Mouse (Mus musculus) large intestine, adult 2 months (tissue): ENCODE measurements around the gene Fam45a. TPM values are rescaled to one million over a fixed set of nuclear protein-coding genes. Genes with fewer than 3 reads are reported as not detected.

ENCODE experiments used
- DNase-seq: peaks from one replicate; pipeline ENCODE4 v3.0.0-alpha.2; 2012; ENCODE audit warnings: low read depth, low spot score
- whole genome bisulfite sequencing: fragments of 180-500 bp; shearing (Covaris S2); methylation state at CpG from one replicate; pipeline ENCODE4 v1.1.7; 2018; 5-methylcytosine and 5-hydroxymethylcytosine counted together
- polyA plus RNA-seq: library from polyadenylated mRNA; depleted of rRNA; stranded (reverse); fragments of >200 nt; gene quantifications from 2 replicates; pipeline ENCODE4 v1.2.3, GENCODE M21; 2012; rRNA removed

The Fam45a gene
- polyA plus RNA-seq, result 7.0 and 8.5 TPM in 2 replicates

DNA sequence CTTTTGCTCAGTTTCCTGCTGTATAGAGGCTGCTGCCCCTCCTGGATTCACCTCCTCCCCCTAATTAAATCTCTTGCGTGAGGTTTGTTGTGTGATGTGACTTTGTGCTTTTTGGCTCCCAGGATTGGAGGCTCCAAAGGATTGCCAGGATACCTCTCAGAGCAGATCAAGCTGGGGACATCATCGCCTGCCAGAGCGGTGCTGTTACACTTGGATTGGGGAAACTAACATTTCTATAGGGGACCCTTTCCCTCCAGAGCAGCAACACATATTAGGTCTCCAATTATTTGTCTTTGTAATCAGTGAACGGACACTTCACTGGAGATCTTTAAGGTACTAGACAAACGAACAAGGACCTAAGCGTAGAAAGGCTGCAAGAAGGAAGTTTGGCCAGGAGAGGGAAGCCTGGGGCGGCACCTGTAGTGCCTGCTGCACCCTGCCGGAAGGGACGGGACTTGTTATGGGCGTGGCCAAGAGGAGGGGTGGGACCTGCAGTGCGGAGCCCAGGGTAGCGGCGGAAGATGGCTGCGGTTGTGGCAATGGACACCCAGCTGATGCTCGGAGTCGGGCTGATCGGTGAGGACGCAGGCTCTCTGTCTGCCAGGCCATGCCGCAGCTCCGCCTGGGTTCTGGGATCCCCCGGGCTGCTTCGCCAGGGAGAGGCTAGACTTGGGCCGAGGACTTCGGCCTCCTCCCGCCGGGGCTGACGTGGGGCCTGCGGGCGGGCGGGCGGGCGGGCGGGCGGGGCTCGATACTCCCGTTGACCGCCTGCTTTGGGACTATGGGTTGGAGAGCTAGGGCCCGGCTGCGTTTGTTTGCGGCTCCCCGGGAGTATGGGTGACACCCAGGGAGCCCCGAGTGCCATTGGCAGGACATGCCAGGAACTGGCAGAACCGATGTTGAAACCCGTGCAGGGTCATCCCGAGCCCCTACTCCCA lies at the start of gene Fam45a:
Fam45a (plus strand) TSS at position 488 of the 938 bp plus-strand sequence.
- 3% methylated on average over 45 of the region's 45 CpGs for WGBS
- DNase-seq, result peak; percentile 78

DNA sequence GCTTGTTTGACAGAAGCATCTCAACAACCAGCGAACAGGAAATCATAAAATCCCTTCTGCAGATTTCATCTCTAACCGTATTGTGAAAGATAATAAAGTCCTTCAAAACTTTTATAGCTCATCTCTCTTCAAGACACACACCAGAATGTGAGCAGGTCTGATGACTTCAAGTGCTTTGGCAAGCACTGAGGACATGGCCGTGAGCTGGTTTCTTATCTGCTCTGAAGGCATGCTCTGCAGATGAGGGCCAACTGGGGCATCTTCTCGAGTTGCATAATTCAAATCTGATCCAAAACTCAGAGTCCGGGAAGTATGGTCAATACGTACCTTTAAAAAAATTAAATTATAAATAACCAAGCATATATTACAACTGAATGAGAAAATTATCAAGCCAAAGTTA lies 38.0 kb upstream of the Fam45a start:
- DNase-seq, result no peak
- WGBS, result 74% methylated on average over 6 of the region's 6 CpGs

- no peak for DNase-seq
- WGBS, result 64% methylated on average over 3 of the region's 3 CpGs
Measured at GRCm38 (mm10) chr19:60782034-60782433, 29.4 kb upstream of the Fam45a start.

DNA sequence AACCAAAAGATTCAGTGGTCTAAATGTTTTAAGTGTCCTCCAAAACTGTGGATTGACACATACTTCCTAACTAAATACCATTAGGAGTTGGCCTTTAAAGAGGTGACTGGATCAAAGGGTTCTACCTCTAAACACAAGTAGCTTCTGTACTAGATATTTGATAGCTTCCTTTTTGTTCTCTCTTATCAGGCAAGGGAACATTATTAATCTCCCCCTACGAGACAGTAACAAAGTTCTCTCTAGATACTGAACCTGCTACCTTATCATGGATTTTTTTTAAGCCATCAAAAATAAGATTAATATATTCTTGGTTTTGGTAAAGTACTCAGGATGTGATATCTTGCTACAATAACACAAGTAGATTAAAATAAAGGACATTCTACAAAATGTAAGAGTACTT lies 26.7 kb upstream of the Fam45a start:
- DNase-seq, result no peak
- WGBS, result 36% methylated on average over 1 of the region's 1 CpGs

GRCm38 (mm10) chr19:60787465-60788150 lies 23.8 kb upstream of the Fam45a start:
- 11% methylated on average over 2 of the region's 2 CpGs for WGBS
- DNase-seq, result no peak

DNA sequence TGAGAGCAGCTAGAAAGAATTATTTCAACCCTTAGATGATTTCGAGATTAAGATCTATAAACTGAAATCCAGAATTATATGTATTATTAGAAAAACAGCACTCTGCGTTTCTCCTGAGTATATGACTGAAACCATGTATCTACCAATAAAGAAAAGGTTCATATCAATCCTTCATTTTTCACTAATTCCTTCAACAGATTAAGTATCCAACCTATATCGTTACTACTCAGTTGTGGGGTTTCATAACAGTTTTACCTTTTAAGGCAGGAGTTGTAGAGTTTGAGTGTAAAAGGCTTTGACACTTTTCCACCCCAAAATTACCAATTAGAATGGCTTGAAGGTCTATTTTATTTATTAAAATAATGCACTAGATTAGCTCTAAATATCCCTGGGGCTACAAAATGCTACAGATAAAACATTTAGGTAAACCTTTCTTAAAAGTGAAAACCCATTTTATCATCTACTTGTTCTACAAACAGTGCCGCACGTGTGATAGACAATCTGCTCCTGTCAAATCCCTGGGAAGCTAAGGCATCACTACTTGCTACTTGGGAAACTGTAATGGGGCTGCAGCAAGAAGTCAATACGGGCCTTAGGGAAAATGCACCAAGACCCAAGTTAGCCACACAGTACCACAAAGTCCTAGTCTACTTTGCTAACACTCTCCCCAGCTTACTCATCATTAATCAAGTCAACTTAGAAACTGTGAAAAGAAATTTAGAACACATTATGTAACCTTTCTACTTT lies 23.0 kb upstream of the Fam45a start:
- no peak for DNase-seq
- 13% methylated on average over 6 of the region's 6 CpGs for WGBS

GRCm38 (mm10) chr19:60789452-60789851 lies 21.9 kb upstream of the Fam45a start:
- DNase-seq, result no peak
- 2% methylated on average over 7 of the region's 7 CpGs for WGBS

DNA sequence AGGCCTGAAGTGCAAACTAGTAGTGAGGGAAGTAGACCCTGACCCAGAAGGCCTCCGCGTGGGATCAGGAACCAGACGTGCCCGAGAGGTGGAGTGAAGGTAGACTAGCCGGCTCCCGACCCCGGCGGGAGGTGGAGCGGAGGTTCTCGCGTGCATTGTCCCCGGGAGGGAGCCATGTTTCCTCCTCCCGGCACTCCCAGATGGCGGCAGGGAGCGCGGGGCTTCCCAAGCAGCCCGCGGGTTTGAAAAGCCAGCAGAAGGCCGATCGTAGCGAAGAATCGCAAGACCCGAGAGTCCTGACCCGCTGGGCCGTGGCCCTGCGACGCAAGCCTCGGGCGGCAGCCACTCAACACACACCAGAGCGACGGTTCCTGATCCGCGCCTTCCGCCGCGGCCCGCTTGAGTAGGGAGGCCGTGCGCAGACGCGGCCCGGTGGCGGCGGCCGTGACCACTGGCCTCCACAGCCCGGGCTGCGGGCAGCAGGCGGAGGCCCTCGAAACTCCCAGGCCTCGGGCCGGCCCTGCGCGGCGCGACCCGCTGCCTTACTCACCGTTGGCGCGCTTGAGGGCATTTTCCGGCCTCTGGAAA lies 21.4 kb upstream of the Fam45a start:
- under 1% methylated on average over 60 of the region's 60 CpGs for WGBS
- DNase-seq, result no peak

DNA sequence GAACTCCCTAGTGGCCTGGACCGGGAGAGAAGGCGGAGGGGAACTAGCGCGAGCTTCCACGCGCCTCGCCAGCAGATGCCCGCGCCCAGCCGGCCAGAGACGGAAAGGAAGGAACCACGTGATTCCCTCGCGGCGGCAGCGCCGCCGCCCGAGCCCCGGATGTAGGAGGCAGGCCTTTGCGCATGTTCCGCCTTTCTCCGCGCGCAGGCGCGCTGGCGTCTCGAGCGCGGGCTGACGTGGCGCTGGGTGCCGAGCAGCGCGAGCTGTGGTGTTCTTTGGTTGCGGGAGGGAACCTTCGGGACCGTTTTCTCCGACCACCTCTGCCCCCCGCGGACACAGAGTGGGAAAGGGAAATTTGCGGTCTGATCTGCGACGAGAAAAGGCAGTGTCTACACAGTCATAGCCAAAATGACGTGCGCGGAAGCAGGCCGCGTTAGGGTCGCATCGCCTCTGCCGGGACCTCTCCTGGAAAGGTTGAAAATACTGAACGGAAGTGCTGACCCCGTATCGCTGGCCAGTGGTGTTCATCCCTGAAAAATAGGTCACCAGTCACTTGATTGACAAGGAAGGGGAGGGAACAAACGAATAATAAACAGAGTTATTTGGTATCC lies 20.7 kb upstream of the Fam45a start, which contains the start of gene Eif3a:
Eif3a (minus strand) TSS at position 108 of the 611 bp plus-strand sequence.
- under 1% methylated on average over 57 of the region's 57 CpGs for WGBS
- peak; percentile 69 for DNase-seq

DNA sequence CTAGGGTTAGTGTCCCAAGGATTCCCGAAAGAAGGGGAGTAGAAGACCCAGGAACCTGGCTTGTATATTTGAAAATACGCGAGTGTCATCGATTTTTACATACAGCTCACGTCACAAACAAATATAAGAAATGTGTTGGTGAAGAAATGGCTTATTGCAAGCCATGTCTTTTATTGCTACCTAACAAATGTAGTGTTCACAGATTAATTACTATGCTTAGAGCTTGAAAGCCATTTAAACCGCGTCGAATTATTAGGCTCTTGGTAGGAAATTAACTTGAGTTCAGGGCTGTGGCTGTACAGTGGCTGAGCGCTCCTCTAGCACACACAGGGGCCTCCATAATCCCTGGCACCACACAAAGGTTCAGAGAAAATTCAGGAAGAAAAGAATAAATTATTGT lies 20.2 kb upstream of the Fam45a start:
- no peak for DNase-seq
- 11% methylated on average over 9 of the region's 9 CpGs for WGBS

DNA sequence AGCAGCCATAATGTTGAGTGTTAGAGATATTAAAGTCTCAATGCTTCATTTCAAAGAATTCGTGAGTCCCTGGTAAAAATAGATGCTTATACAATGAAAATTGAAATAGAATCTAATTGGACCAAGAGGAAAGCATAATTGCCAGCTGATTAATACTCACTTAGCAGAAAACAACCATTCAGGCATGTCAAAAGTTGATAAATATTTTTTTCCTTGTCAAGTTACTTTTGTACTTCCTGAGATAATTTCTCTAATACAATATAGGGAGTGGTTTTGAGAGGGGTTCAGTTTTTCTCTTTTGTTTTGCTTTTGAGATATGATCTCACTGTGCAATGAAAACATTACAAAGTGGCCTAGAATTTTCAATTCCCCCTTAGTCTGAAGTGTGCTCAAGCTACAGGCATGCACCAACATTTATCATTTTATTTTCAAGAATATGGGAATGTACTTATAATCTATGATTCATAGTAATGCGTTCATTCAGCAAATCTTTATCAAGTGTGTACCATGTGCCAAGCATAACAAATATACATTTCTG lies 18.1 kb upstream of the Fam45a start:
- no peak for DNase-seq
- 84% methylated on average over 2 of the region's 2 CpGs for WGBS

- no peak for DNase-seq
- WGBS, result 92% methylated on average over 2 of the region's 2 CpGs
Measured at GRCm38 (mm10) chr19:60795244-60795643, 16.1 kb upstream of the Fam45a start.

GRCm38 (mm10) chr19:60797415-60797814 lies 14.0 kb upstream of the Fam45a start:
- no peak for DNase-seq
- WGBS, result 84% methylated on average over 2 of the region's 2 CpGs

DNA sequence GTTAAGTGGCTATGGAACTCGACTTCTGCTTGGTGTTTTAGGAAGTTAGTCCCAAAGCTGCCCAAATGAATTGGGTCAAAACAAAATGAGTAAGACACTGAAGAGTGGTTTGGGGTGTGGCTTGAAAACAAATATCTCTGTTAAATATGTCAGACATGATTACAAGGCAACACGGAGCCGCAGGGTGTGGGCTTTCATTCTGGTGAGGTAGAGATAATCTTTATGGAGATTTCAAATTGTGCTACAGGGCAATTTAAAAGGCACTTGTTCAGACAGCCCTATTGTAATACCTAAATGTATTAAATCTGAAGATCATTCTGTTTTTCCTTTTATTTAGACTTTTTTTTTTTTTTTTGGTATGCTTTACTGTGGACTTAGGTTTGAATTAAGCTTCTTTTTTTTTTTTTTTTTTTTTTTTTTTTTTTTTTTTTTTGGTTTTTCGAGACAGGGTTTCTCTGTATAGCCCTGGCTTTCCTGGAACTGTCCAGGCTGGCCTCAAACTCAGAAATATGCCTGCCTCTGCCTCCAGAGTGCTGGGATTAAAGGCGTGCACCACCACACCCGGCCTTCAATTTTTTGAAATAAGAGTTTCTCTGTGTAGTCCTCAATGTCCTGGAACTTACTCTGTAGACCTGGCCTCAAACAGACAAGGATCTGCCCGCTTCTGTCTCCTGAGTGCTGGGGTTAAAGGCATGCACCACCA lies 11.4 kb upstream of the Fam45a start:
- DNase-seq, result no peak
- WGBS, result 64% methylated on average over 7 of the region's 7 CpGs

GRCm38 (mm10) chr19:60804903-60805302 lies 6.5 kb upstream of the Fam45a start:
- no peak for DNase-seq
- WGBS, result 55% methylated on average over 2 of the region's 2 CpGs

- WGBS, result 95% methylated on average over 2 of the region's 2 CpGs
- DNase-seq, result no peak
Measured at GRCm38 (mm10) chr19:60809927-60810326, 1.5 kb upstream of the Fam45a start.

DNA sequence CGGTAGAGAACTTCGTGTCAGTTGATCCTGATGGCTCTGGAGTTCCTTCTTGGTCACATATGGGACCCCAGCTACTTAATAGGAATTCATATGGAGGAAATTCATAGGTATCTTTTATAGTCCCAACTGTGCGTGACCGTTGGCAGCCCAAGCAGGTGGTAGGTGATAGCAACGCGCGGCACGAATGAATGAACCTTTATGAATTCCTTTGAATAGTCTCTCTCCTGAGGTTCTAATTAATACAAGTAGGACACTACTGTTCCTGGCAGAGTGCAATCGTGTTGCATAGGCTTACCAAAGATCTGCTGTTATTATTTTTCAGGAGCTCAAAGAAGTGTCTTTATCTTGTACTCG lies 628 bp downstream of the Fam45a start:
- WGBS, result 9% methylated on average over 10 of the region's 10 CpGs
- no peak for DNase-seq

DNA sequence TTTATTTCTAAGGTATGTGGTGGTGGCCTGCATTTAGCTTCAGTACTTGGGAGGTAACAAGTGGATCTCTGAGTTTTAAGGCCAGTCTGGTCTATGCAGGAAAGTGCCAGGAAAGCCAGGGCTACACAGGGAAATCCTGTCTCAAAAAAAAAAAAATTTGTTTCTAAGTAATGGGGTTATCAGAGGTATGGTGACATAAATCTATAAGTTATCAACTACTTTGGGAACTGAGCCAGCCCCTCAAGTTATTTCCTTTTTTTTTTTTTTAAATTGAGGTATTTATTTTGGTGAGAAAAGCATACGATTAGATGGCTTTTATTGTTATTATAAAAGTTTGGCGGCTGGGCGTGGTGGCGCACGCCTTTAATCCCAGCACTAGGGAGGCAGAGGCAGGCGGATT lies 1.7 kb downstream of the Fam45a start:
- DNase-seq, result no peak
- 81% methylated on average over 6 of the region's 6 CpGs for WGBS

GRCm38 (mm10) chr19:60818677-60819076 lies 7.3 kb downstream of the Fam45a start:
- DNase-seq, result no peak
- 86% methylated on average over 6 of the region's 6 CpGs for WGBS
